In the genomic region with DNA sequence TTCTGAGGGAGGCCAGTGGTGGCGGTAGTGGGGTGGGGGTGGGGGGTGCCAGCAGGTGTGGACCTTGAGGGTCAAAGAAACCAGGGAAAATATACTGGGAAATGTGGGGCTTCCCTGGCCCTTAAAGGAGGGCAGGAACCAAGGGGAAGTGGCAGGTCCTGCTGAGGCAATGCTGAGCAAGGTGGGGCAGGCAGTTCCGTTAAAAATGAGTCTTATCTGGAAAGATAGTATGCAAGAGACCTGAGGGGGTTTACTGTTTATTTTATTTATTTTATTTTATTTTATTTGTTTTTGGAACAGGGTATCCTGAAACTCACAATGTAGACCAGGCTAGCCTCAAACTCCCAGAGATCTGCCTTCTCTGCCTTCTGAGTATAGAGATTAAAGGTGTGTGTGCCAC, we compare ENCODE assay signal across 9 mouse cellular contexts. TPM values are rescaled to one million over a fixed set of nuclear protein-coding genes. Genes with fewer than 3 reads are reported as not detected.
DNase-seq lines count a peak whose midpoint lies in the region; ATAC-seq lines count a peak whose summit lies in the region.
"Had no signal": no experiment of that assay in that cellular context is flagged by ENCODE, and none has a peak within 500 bp of the region (broad histone marks: within the 10 kb centered on the region; RNA-seq: fewer than 3 reads in every experiment).

No protein-coding gene starts in this region.

- H3K36me3 ChIP-seq in hindbrain, embryonic 10.5 days = 0 out of 2 replicates have a peak, but pooled peaks cover 4% of the 10 kb centered on the region
- no peaks in the 10 kb centered on the region for H3K36me3 ChIP-seq in hindbrain, embryonic 11.5 days (ENCODE audit: control insufficient read depth, insufficient read depth, low read length)
- peaks cover 21% of the 10 kb centered on the region for H3K36me3 ChIP-seq in lung, embryonic 15.5 days
- H3K36me3 ChIP-seq in liver, embryonic 12.5 days = peaks cover 18% of the 10 kb centered on the region
- H3K36me3 ChIP-seq in stomach, embryonic 14.5 days (ENCODE audit: control insufficient read depth, insufficient read depth, low read length) = peaks cover 28% of the 10 kb centered on the region
- no peaks in the 10 kb centered on the region for H3K36me3 ChIP-seq in midbrain, embryonic 10.5 days

- H3K9me3 ChIP-seq in hindbrain, embryonic 10.5 days = no peaks in the 10 kb centered on the region
- H3K9me3 ChIP-seq in hindbrain, embryonic 11.5 days (ENCODE audit: control insufficient read depth, low read length) = no peaks in the 10 kb centered on the region
- no peaks in the 10 kb centered on the region for H3K9me3 ChIP-seq in lung, embryonic 15.5 days
- no peaks in the 10 kb centered on the region for H3K9me3 ChIP-seq in liver, embryonic 12.5 days (replicated peaks)
- H3K9me3 ChIP-seq in stomach, embryonic 14.5 days (ENCODE audit: control insufficient read depth, low read depth, low read length) = no peaks in the 10 kb centered on the region
- no peaks in the 10 kb centered on the region for H3K9me3 ChIP-seq in midbrain, embryonic 10.5 days (replicated peaks)
- H3K9me3 ChIP-seq: neural tube, embryonic 13.5 days had no signal

- ATAC-seq in hindbrain, embryonic 11.5 days (ENCODE audit: low FRiP score) = no peak
- no peak for ATAC-seq in lung, embryonic 15.5 days (ENCODE audit: borderline replicate concordance, extremely low read depth, low FRiP score, low TSS enrichment)
- ATAC-seq in liver, embryonic 12.5 days = no peak
- ATAC-seq in stomach, embryonic 14.5 days (ENCODE audit: insufficient number of reproducible peaks, insufficient read depth, low FRiP score, low read depth) = no peak

- H3K4me1 ChIP-seq in hindbrain, embryonic 10.5 days (replicated peaks) = peaks cover 30% of the 10 kb centered on the region
- H3K4me1 ChIP-seq in hindbrain, embryonic 11.5 days (replicated peaks; ENCODE audit: control insufficient read depth, insufficient read depth, low read length) = no peaks in the 10 kb centered on the region; the same call in 1 of the 2 replicates
- H3K4me1 ChIP-seq in lung, embryonic 15.5 days = peaks cover 44% of the 10 kb centered on the region
- peaks cover 54% of the 10 kb centered on the region for H3K4me1 ChIP-seq in liver, embryonic 12.5 days
- peaks cover 27% of the 10 kb centered on the region for H3K4me1 ChIP-seq in stomach, embryonic 14.5 days (ENCODE audit: control insufficient read depth, insufficient read depth, low read length)
- peaks cover 15% of the 10 kb centered on the region for H3K4me1 ChIP-seq in midbrain, embryonic 10.5 days

- 85% methylated on average over 2 of the region's 2 CpGs for WGBS in hindbrain, embryonic 10.5 days
- whole genome bisulfite sequencing in hindbrain, embryonic 11.5 days = 86% methylated on average over 2 of the region's 2 CpGs
- WGBS in lung, embryonic 15.5 days = 65% methylated on average over 2 of the region's 2 CpGs
- WGBS in liver, embryonic 12.5 days (ENCODE audit: insufficient replicate concordance) = 45% methylated on average over 2 of the region's 2 CpGs
- WGBS in stomach, embryonic 14.5 days = 69% methylated on average over 2 of the region's 2 CpGs
- 75% methylated on average over 2 of the region's 2 CpGs for WGBS in midbrain, embryonic 10.5 days

- H3K4me2 ChIP-seq in hindbrain, embryonic 11.5 days (replicated peaks; ENCODE audit: low read depth, low read length) = no peak overlapping the region
- H3K4me2 ChIP-seq in lung, embryonic 15.5 days = no peak overlapping the region
- 0 out of 2 replicates have a peak overlapping the region, but pooled peaks have one; percentile 18 for H3K4me2 ChIP-seq in liver, embryonic 12.5 days
- no peak overlapping the region for H3K4me2 ChIP-seq in stomach, embryonic 14.5 days (replicated peaks; ENCODE audit: low read depth, low read length)
- H3K4me2 ChIP-seq: midbrain, embryonic 11.5 days; neural tube, embryonic 13.5 days had no signal

- 0 out of 2 replicates have a peak overlapping the region, but pooled peaks have one; percentile 23 for H3K27ac ChIP-seq in hindbrain, embryonic 10.5 days
- no peak overlapping the region for H3K27ac ChIP-seq in hindbrain, embryonic 11.5 days (ENCODE audit: low read depth, low read length)
- H3K27ac ChIP-seq in lung, embryonic 15.5 days = peak overlapping the region; percentile 79; the same call in 1 of the 2 replicates
- H3K27ac ChIP-seq in liver, embryonic 12.5 days = peak overlapping the region; percentile 77; the same call in 1 of the 2 replicates
- peak overlapping the region; percentile 77; the same call in 1 of the 2 replicates for H3K27ac ChIP-seq in stomach, embryonic 14.5 days (ENCODE audit: low read length)
- no peak overlapping the region for H3K27ac ChIP-seq in midbrain, embryonic 10.5 days (replicated peaks)

- no peak overlapping the region for H3K9ac ChIP-seq in hindbrain, embryonic 11.5 days (ENCODE audit: low read depth, low read length)
- H3K9ac ChIP-seq in lung, embryonic 15.5 days = no peak overlapping the region
- H3K9ac ChIP-seq in liver, embryonic 12.5 days = no peak overlapping the region
- H3K9ac ChIP-seq in stomach, embryonic 14.5 days (replicated peaks; ENCODE audit: low read depth, low read length) = no peak overlapping the region
- H3K9ac ChIP-seq: neural tube, embryonic 13.5 days had no signal

- DNase-seq in hindbrain, embryonic 10.5 days (ENCODE audit: low spot score) = no peak
- DNase-seq in hindbrain, embryonic 11.5 days (ENCODE audit: low spot score) = no peak
- no peak for DNase-seq in lung, postnatal 14 days
- DNase-seq in midbrain, embryonic 10.5 days (ENCODE audit: low spot score) = no peak

- H3K27me3 ChIP-seq in hindbrain, embryonic 10.5 days (ENCODE audit: insufficient read depth, poor library complexity, severe bottlenecking) = peaks cover 17% of the 10 kb centered on the region
- no peaks in the 10 kb centered on the region for H3K27me3 ChIP-seq in hindbrain, embryonic 11.5 days (ENCODE audit: control insufficient read depth, insufficient read depth, low read length)
- H3K27me3 ChIP-seq in lung, embryonic 15.5 days = no peaks in the 10 kb centered on the region
- no peaks in the 10 kb centered on the region for H3K27me3 ChIP-seq in liver, embryonic 12.5 days (replicated peaks)
- no peaks in the 10 kb centered on the region for H3K27me3 ChIP-seq in stomach, embryonic 14.5 days (ENCODE audit: control insufficient read depth, insufficient read depth, low read length)
- H3K27me3 ChIP-seq in midbrain, embryonic 10.5 days (ENCODE audit: low read depth, poor library complexity, severe bottlenecking) = peaks cover 7% of the 10 kb centered on the region; the same call in 1 of the 2 replicates
- H3K27me3 ChIP-seq: neural tube, embryonic 13.5 days had no signal

- H3K4me3 ChIP-seq in hindbrain, embryonic 10.5 days = no peak overlapping the region
- no peak overlapping the region for H3K4me3 ChIP-seq in hindbrain, embryonic 11.5 days (ENCODE audit: low read depth, low read length)
- no peak overlapping the region for H3K4me3 ChIP-seq in lung, embryonic 15.5 days
- H3K4me3 ChIP-seq in liver, embryonic 12.5 days = no peak overlapping the region
- H3K4me3 ChIP-seq in stomach, embryonic 14.5 days (ENCODE audit: low read depth, low read length) = no peak overlapping the region
- no peak overlapping the region for H3K4me3 ChIP-seq in midbrain, embryonic 10.5 days
- H3K4me3 ChIP-seq: neural tube, embryonic 13.5 days had no signal

RNA-seq across cellular contexts. Expression of a gene that starts 50.9 kb away (rescaled TPM):
- polyA plus RNA-seq in hindbrain, embryonic 10.5 days (2016; fragmentation: Nextera tagmentation; extraction: Ambion mirVana) = 114 and 127 TPM in 2 replicates
- polyA plus RNA-seq in hindbrain, embryonic 11.5 days (2014; fragmentation: Nextera tagmentation; extraction: Ambion mirVana) = 68.6 and 75.5 TPM in 2 replicates
- polyA plus RNA-seq in lung, embryonic 15.5 days (2015; fragmentation: Nextera tagmentation; extraction: Ambion mirVana) = 144 and 151 TPM in 2 replicates
- polyA plus RNA-seq in liver, embryonic 12.5 days (2016; fragmentation: Nextera tagmentation; extraction: Ambion mirVana) = 57.9 and 58.7 TPM in 2 replicates
- polyA plus RNA-seq in stomach, embryonic 14.5 days (2014; fragmentation: Nextera tagmentation; extraction: Ambion mirVana) = 77.9 and 83.1 TPM in 2 replicates
- 92.2 and 115 TPM in 2 replicates for polyA plus RNA-seq in midbrain, embryonic 10.5 days (2016; fragmentation: Nextera tagmentation; extraction: Ambion mirVana)

Comparison
In these comparisons a context has a peak if more than half of its experiments do, and no peak if none do; other contexts are left out.
1. H3K27ac ChIP-seq: peak in hindbrain, embryonic 10.5 days (single experiment), lung, embryonic 15.5 days (single experiment), liver, embryonic 12.5 days (single experiment) and stomach, embryonic 14.5 days (single experiment); none in hindbrain, embryonic 11.5 days (single experiment) and midbrain, embryonic 10.5 days (single experiment).